Mouse (Mus musculus): ENCODE data around the gene Lpp.

DNA sequence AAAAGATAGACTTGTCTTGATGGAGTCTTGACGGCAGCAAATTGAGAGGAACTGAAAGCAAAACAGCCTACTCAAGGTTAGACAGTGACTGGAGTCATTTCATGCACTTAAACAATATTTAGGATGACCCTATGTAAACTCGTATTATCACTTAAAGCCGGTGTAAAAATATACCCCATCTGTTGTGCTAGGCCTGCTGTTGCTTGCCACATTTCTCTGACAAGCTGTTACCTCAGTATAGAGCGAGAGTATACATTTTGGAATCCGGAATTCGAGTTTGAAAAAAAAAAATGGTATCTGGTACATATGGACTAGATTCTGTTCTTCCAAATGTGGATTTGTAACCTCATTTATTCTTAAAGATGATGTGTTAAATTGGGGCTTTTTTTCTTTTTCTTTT, 416.5 kb downstream of the Lpp start:
- TF ChIP-seq GATA1 (IDR thresholded peaks at IDR 0.05; ENCODE audit: borderline replicate concordance, low read length) (no peak), FLI1 (IDR thresholded peaks at IDR 0.05; ENCODE audit: low read length) (no peak)

All from megakaryocyte, embryonic 14.5 days (primary cell).